Mouse (Mus musculus) neural tube, embryonic 13.5 days (tissue): ENCODE results near the gene Impdh1. TPM values are rescaled to one million over a fixed set of nuclear protein-coding genes. Genes with fewer than 3 reads are reported as not detected.
"Not testable (repeated sequence)": the region's sequence is repeated elsewhere in the genome, so short reads cannot be mapped to it uniquely, and the experiment has no call there.

Experiments
- ATAC-seq: fragments of 200-750 bp; cut with Nextera tagmentation; 2 replicates; pipeline ENCODE4 v1.8.0; 2017; ENCODE audit warnings: low read depth, mild to moderate bottlenecking, moderate TSS enrichment, moderate library complexity
- H3K27ac ChIP-seq: fragments of 300-500 bp; sonication (generic); replicated peaks from 2 replicates; pipeline ENCODE4 v1.5.1; 2015; ENCODE audit warnings: moderate library complexity, mild to moderate bottlenecking, inconsistent platforms
- H3K27me3 ChIP-seq: fragments of 300-500 bp; sonication (generic); 2 replicates; pipeline ENCODE4 v1.6.1; 2015; ENCODE audit warnings: mild to moderate bottlenecking, inconsistent platforms
- H3K36me3 ChIP-seq: fragments of 300-500 bp; sonication (generic); 2 replicates; pipeline ENCODE4 v1.6.1; 2015; ENCODE audit warnings: mild to moderate bottlenecking, inconsistent platforms
- H3K4me1 ChIP-seq: fragments of 300-500 bp; sonication (generic); replicated peaks from 2 replicates; pipeline ENCODE4 v1.6.1; 2015; ENCODE audit warnings: inconsistent platforms
- H3K4me2 ChIP-seq: fragments of 300-500 bp; sonication (generic); 2 replicates; pipeline ENCODE4 v1.6.1; 2015; ENCODE audit warnings: inconsistent platforms, mild to moderate bottlenecking, moderate library complexity
- H3K4me3 ChIP-seq: fragments of 300-500 bp; sonication (generic); 2 replicates; pipeline ENCODE4 v1.5.1; 2015; ENCODE audit warnings: mild to moderate bottlenecking, inconsistent platforms
- H3K9ac ChIP-seq: fragments of 300-500 bp; sonication (generic); 2 replicates; pipeline ENCODE4 v1.6.1; 2015; ENCODE audit warnings: moderate library complexity, mild to moderate bottlenecking, inconsistent platforms
- H3K9me3 ChIP-seq: fragments of 300-500 bp; sonication (generic); 2 replicates; pipeline ENCODE4 v1.6.1; 2016; ENCODE audit warnings: inconsistent platforms
- WGBS: fragments of 180-500 bp; shearing (Covaris S2); methylation state at CpG from one replicate; pipeline ENCODE4 v1.1.7; 2015; 5-methylcytosine and 5-hydroxymethylcytosine counted together
- polyA plus RNA-seq: library from polyadenylated mRNA; unstranded; fragments of >200 nt; fragmentation: Nextera tagmentation; extraction: Ambion mirVana; gene quantifications from 2 replicates; pipeline ENCODE4 v1.2.1, GENCODE M21; 2015

Impdh1 gene
- polyA plus RNA-seq, 1 experiment from 2014 or later: 84.7 TPM

GRCm38 (mm10) chr6:29234272-29234671, 18.1 kb upstream of the Impdh1 start:
- Histone ChIP-seq H3K4me2 (no peak overlapping the region), H3K36me3 (no peaks in the 10 kb centered on the region), H3K9me3 (no peaks in the 10 kb centered on the region), H3K27me3 (no peaks in the 10 kb centered on the region), H3K9ac (no peak overlapping the region), H3K4me3 (no peak overlapping the region), H3K4me1 (no peaks in the 10 kb centered on the region), H3K27ac (no peak overlapping the region)
- WGBS: 45% methylated on average over 8 of the region's 8 CpGs
- ATAC-seq: no peak

- no peaks in the 10 kb centered on the region for H3K9me3 ChIP-seq
- H3K36me3 ChIP-seq: no peaks in the 10 kb centered on the region
- no peak overlapping the region for H3K27ac ChIP-seq
- H3K4me1 ChIP-seq: no peaks in the 10 kb centered on the region
- no peak for ATAC-seq
- no peak overlapping the region for H3K4me2 ChIP-seq
- H3K27me3 ChIP-seq: no peaks in the 10 kb centered on the region
- H3K4me3 ChIP-seq: no peak overlapping the region
- WGBS: 80% methylated on average over 3 of the region's 3 CpGs
- H3K9ac ChIP-seq: no peak overlapping the region
Measured at GRCm38 (mm10) chr6:29233710-29234109, 17.5 kb upstream of the Impdh1 start.

GRCm38 (mm10) chr6:29232321-29232720, 16.2 kb upstream of the Impdh1 start:
- no peak for ATAC-seq
- Histone ChIP-seq H3K36me3 (no peaks in the 10 kb centered on the region), H3K9ac (no peak overlapping the region), H3K27me3 (no peaks in the 10 kb centered on the region), H3K4me3 (no peak overlapping the region), H3K9me3 (no peaks in the 10 kb centered on the region), H3K4me1 (no peaks in the 10 kb centered on the region), H3K27ac (no peak overlapping the region), H3K4me2 (no peak overlapping the region)
- 81% methylated on average over 6 of the region's 6 CpGs for WGBS

GRCm38 (mm10) chr6:29231799-29232198, 15.6 kb upstream of the Impdh1 start:
- H3K36me3 ChIP-seq: no peaks in the 10 kb centered on the region
- no peak overlapping the region for H3K4me2 ChIP-seq
- ATAC-seq: no peak
- no peak overlapping the region for H3K4me3 ChIP-seq
- WGBS: 88% methylated on average over 3 of the region's 3 CpGs
- H3K27me3 ChIP-seq: no peaks in the 10 kb centered on the region
- no peak overlapping the region for H3K27ac ChIP-seq
- no peaks in the 10 kb centered on the region for H3K4me1 ChIP-seq
- H3K9me3 ChIP-seq: no peaks in the 10 kb centered on the region
- H3K9ac ChIP-seq: no peak overlapping the region

GRCm38 (mm10) chr6:29230386-29230785, 14.2 kb upstream of the Impdh1 start:
- H3K36me3 ChIP-seq: no peaks in the 10 kb centered on the region
- no peak overlapping the region for H3K4me2 ChIP-seq
- ATAC-seq: no peak
- H3K9me3 ChIP-seq: no peaks in the 10 kb centered on the region
- H3K27ac ChIP-seq: no peak overlapping the region
- H3K9ac ChIP-seq: no peak overlapping the region
- no peaks in the 10 kb centered on the region for H3K27me3 ChIP-seq
- no peak overlapping the region for H3K4me3 ChIP-seq
- H3K4me1 ChIP-seq: no peaks in the 10 kb centered on the region
- 65% methylated on average over 6 of the region's 6 CpGs for WGBS

- Histone ChIP-seq H3K9ac (no peak overlapping the region), H3K4me1 (no peaks in the 10 kb centered on the region), H3K27me3 (no peaks in the 10 kb centered on the region), H3K4me2 (no peak overlapping the region), H3K9me3 (no peaks in the 10 kb centered on the region), H3K36me3 (no peaks in the 10 kb centered on the region), H3K27ac (no peak overlapping the region), H3K4me3 (no peak overlapping the region)
- 88% methylated on average over 6 of the region's 6 CpGs for WGBS
- ATAC-seq: no peak; the same call in 1 of the 2 replicates
Measured at GRCm38 (mm10) chr6:29229265-29229913, 13.2 kb upstream of the Impdh1 start.

GRCm38 (mm10) chr6:29217717-29218116, 1.6 kb upstream of the Impdh1 start:
- Histone ChIP-seq H3K27me3 (peaks cover 17% of the 10 kb centered on the region), H3K4me1 (peaks cover 33% of the 10 kb centered on the region)
- ATAC-seq, H3K4me3 ChIP-seq, H3K27ac ChIP-seq, H3K9me3 ChIP-seq, H3K9ac ChIP-seq, H3K4me2 ChIP-seq, H3K36me3 ChIP-seq: not testable (repeated sequence)
- 72% methylated on average over 3 of the region's 3 CpGs for WGBS

- Histone ChIP-seq H3K36me3 (no peaks in the 10 kb centered on the region), H3K9ac (peak overlapping the region; percentile 77), H3K4me3 (peak overlapping the region; percentile 64), H3K4me2 (peak overlapping the region; percentile 94), H3K4me1 (peaks cover 53% of the 10 kb centered on the region), H3K27me3 (peaks cover 17% of the 10 kb centered on the region), H3K27ac (no peak overlapping the region), H3K9me3 (no peaks in the 10 kb centered on the region)
- no peak for ATAC-seq
- 9% methylated on average over 9 of the region's 9 CpGs for WGBS
Measured at GRCm38 (mm10) chr6:29215181-29215580, 983 bp downstream of the Impdh1 start.

- no peak for ATAC-seq
- Histone ChIP-seq H3K9ac (0 out of 2 replicates have a peak overlapping the region, but pooled peaks have one; percentile 8), H3K4me1 (peaks cover 57% of the 10 kb centered on the region), H3K4me2 (peak overlapping the region; percentile 94), H3K9me3 (no peaks in the 10 kb centered on the region), H3K27ac (no peak overlapping the region), H3K36me3 (no peaks in the 10 kb centered on the region), H3K4me3 (no peak overlapping the region), H3K27me3 (peaks cover 17% of the 10 kb centered on the region)
- WGBS: 35% methylated on average over 5 of the region's 5 CpGs
Measured at GRCm38 (mm10) chr6:29214776-29215175, 1.4 kb downstream of the Impdh1 start.

GRCm38 (mm10) chr6:29214245-29214644, 1.9 kb downstream of the Impdh1 start:
- Histone ChIP-seq H3K9ac (peak overlapping the region; percentile 22; the same call in 1 of the 2 replicates), H3K27me3 (peaks cover 17% of the 10 kb centered on the region), H3K4me3 (no peak overlapping the region), H3K36me3 (no peaks in the 10 kb centered on the region), H3K4me1 (peaks cover 62% of the 10 kb centered on the region), H3K9me3 (no peaks in the 10 kb centered on the region), H3K4me2 (no peak overlapping the region), H3K27ac (no peak overlapping the region)
- 0% methylated on average over 1 of the region's 1 CpGs for WGBS
- no peak for ATAC-seq

- Histone ChIP-seq H3K27ac (no peak overlapping the region), H3K4me2 (no peak overlapping the region), H3K4me3 (no peak overlapping the region), H3K4me1 (peaks cover 68% of the 10 kb centered on the region), H3K9ac (no peak overlapping the region), H3K27me3 (peaks cover 17% of the 10 kb centered on the region), H3K36me3 (no peaks in the 10 kb centered on the region), H3K9me3 (no peaks in the 10 kb centered on the region)
- no peak for ATAC-seq
- WGBS: 55% methylated on average over 5 of the region's 5 CpGs
Measured at GRCm38 (mm10) chr6:29213436-29213835, 2.7 kb downstream of the Impdh1 start.

GRCm38 (mm10) chr6:29211806-29212492, 4.2 kb downstream of the Impdh1 start:
- Histone ChIP-seq H3K27me3 (peaks cover 17% of the 10 kb centered on the region), H3K9ac (peak overlapping the region; percentile 85), H3K4me3 (peak overlapping the region; percentile 68), H3K36me3 (peaks cover 2% of the 10 kb centered on the region; the same call in 1 of the 2 replicates), H3K9me3 (no peaks in the 10 kb centered on the region), H3K27ac (peak overlapping the region; percentile 85), H3K4me2 (peak overlapping the region; percentile 90), H3K4me1 (peaks cover 68% of the 10 kb centered on the region)
- ATAC-seq: peak; percentile 85
- WGBS: under 1% methylated on average over 53 of the region's 66 CpGs
